Mouse (Mus musculus) forebrain, postnatal 0 days (tissue): ENCODE measurements at regions not wholly inside any gene's neighbourhood (a gene's known extent, or its start where the extent isn't known, plus 50 kb on each side); places are given as distances from the start of the nearest gene placed in this dataset.

ENCODE experiments used
- ATAC-seq: fragments of 200-750 bp; cut with Nextera tagmentation; 2 replicates; pipeline ENCODE4 v1.8.0; 2017; ENCODE audit warnings: mild to moderate bottlenecking, moderate library complexity
- DNase-seq: peaks from one replicate; pipeline ENCODE4 v3.0.0-alpha.2; 2015
- H3K27ac ChIP-seq: fragments of 300-500 bp; sonication (generic); 2 replicates; pipeline ENCODE4 v1.5.1; 2014; ENCODE audit warnings: low read depth, mild to moderate bottlenecking, antibody characterized with exemption, low read length, moderate library complexity, mixed read lengths
- H3K27me3 ChIP-seq: fragments of 300-500 bp; sonication (generic); 2 replicates; pipeline ENCODE4 v1.6.1; 2014; ENCODE audit warnings: mild to moderate bottlenecking, low read length, mixed read lengths; ENCODE audit not compliant: insufficient read depth
- H3K36me3 ChIP-seq: fragments of 300-500 bp; sonication (generic); 2 replicates; pipeline ENCODE4 v1.6.1; 2014; ENCODE audit warnings: mild to moderate bottlenecking, moderate library complexity; ENCODE audit not compliant: insufficient read depth
- H3K4me1 ChIP-seq: fragments of 300-500 bp; sonication (generic); 2 replicates; pipeline ENCODE4 v1.6.1; 2014; ENCODE audit warnings: antibody characterized with exemption; ENCODE audit not compliant: insufficient read depth
- H3K4me2 ChIP-seq: fragments of 300-500 bp; sonication (generic); 2 replicates; pipeline ENCODE4 v1.6.1; 2014; ENCODE audit warnings: low read depth, mild to moderate bottlenecking, moderate library complexity
- H3K4me3 ChIP-seq: fragments of 300-500 bp; sonication (generic); 2 replicates; pipeline ENCODE4 v1.5.1; 2014; ENCODE audit warnings: low read depth, low read length, mixed read lengths
- H3K9ac ChIP-seq: fragments of 300-500 bp; sonication (generic); 2 replicates; pipeline ENCODE4 v1.6.1; 2014; ENCODE audit warnings: mild to moderate bottlenecking
- H3K9me3 ChIP-seq: fragments of 300-500 bp; sonication (generic); 2 replicates; pipeline ENCODE4 v1.6.1; 2016; ENCODE audit warnings: low read length
- CTCF ChIP-seq: sonication (generic); IDR thresholded peaks from 2 replicates; pipeline ENCODE4 v1.5.1; 2016; ENCODE audit warnings: antibody characterized with exemption, control low read depth, low read depth
- WGBS: fragments of 180-500 bp; shearing (Covaris S2); extraction: QIAGEN DNeasy Blood & Tissue Kit; methylation state at CpG from one replicate; pipeline ENCODE4 v1.1.7; 2014; 5-methylcytosine and 5-hydroxymethylcytosine counted together

GRCm38 (mm10) chr9:50138341-50138978, 206.3 kb downstream of the Rpl10-ps3 start:
- Histone ChIP-seq H3K27ac (peak overlapping the region; percentile 9; the same call in 1 of the 2 replicates), H3K9me3 (no peaks in the 10 kb centered on the region), H3K4me2 (no peak overlapping the region), H3K4me1 (peaks cover 18% of the 10 kb centered on the region), H3K27me3 (no peaks in the 10 kb centered on the region), H3K36me3 (no peaks in the 10 kb centered on the region), H3K9ac (no peak overlapping the region), H3K4me3 (no peak overlapping the region)
- TF ChIP-seq CTCF = no peak
- peak; percentile 86 for DNase-seq
- ATAC-seq = peak; percentile 91
- 65% methylated on average over 9 of the region's 9 CpGs for WGBS

- Histone ChIP-seq H3K4me1 (peaks cover 15% of the 10 kb centered on the region), H3K4me3 (no peak overlapping the region), H3K36me3 (no peaks in the 10 kb centered on the region), H3K4me2 (no peak overlapping the region), H3K27me3 (no peaks in the 10 kb centered on the region), H3K9ac (no peak overlapping the region), H3K9me3 (no peaks in the 10 kb centered on the region), H3K27ac (no peak overlapping the region)
- ATAC-seq = no peak
- TF ChIP-seq CTCF = no peak
- WGBS = 69% methylated on average over 1 of the region's 1 CpGs
- no peak for DNase-seq
Measured at GRCm38 (mm10) chr9:50136636-50136985, 208.2 kb downstream of the Rpl10-ps3 start.

GRCm38 (mm10) chr9:50135939-50136635, 208.7 kb downstream of the Rpl10-ps3 start:
- TF ChIP-seq CTCF = no peak
- no peaks in the 10 kb centered on the region for H3K36me3 ChIP-seq
- H3K9me3 ChIP-seq = no peaks in the 10 kb centered on the region
- 77% methylated on average over 10 of the region's 10 CpGs for WGBS
- no peak overlapping the region for H3K4me3 ChIP-seq
- DNase-seq (no peak), ATAC-seq (no peak)
- H3K27me3 ChIP-seq = no peaks in the 10 kb centered on the region
- peaks cover 15% of the 10 kb centered on the region for H3K4me1 ChIP-seq
- no peak overlapping the region for H3K27ac ChIP-seq
- H3K9ac ChIP-seq = no peak overlapping the region
- H3K4me2 ChIP-seq = no peak overlapping the region

GRCm38 (mm10) chr9:50124241-50124640, 220.5 kb downstream of the Rpl10-ps3 start:
- DNase-seq = no peak
- WGBS = 43% methylated on average over 4 of the region's 4 CpGs
- Histone ChIP-seq H3K27ac (no peak overlapping the region), H3K9me3 (no peaks in the 10 kb centered on the region), H3K36me3 (no peaks in the 10 kb centered on the region), H3K9ac (no peak overlapping the region), H3K4me1 (peaks cover 6% of the 10 kb centered on the region; the same call in 1 of the 2 replicates), H3K4me2 (no peak overlapping the region), H3K4me3 (no peak overlapping the region), H3K27me3 (no peaks in the 10 kb centered on the region)
- TF ChIP-seq CTCF = no peak
- ATAC-seq = no peak

GRCm38 (mm10) chr9:50120820-50121599, 223.8 kb downstream of the Rpl10-ps3 start:
- Histone ChIP-seq H3K36me3 (no peaks in the 10 kb centered on the region), H3K9me3 (no peaks in the 10 kb centered on the region), H3K27ac (peak overlapping the region; percentile 68), H3K27me3 (no peaks in the 10 kb centered on the region), H3K4me1 (peaks cover 6% of the 10 kb centered on the region; the same call in 1 of the 2 replicates), H3K9ac (no peak overlapping the region), H3K4me3 (no peak overlapping the region), H3K4me2 (no peak overlapping the region)
- DNase-seq (peak; percentile 81), ATAC-seq (peak; percentile 85)
- 52% methylated on average over 9 of the region's 9 CpGs for WGBS
- TF ChIP-seq CTCF = no peak

GRCm38 (mm10) chr9:50119412-50119811, 225.4 kb downstream of the Rpl10-ps3 start:
- no peak overlapping the region for H3K9ac ChIP-seq
- ATAC-seq = no peak
- no peak overlapping the region for H3K27ac ChIP-seq
- no peak overlapping the region for H3K4me2 ChIP-seq
- DNase-seq = no peak
- H3K27me3 ChIP-seq = no peaks in the 10 kb centered on the region
- no peaks in the 10 kb centered on the region for H3K9me3 ChIP-seq
- H3K36me3 ChIP-seq = no peaks in the 10 kb centered on the region
- TF ChIP-seq CTCF = no peak
- no peak overlapping the region for H3K4me3 ChIP-seq
- peaks cover 6% of the 10 kb centered on the region; the same call in 1 of the 2 replicates for H3K4me1 ChIP-seq
- WGBS = 91% methylated on average over 5 of the region's 5 CpGs

GRCm38 (mm10) chr9:50118578-50118977, 226.2 kb downstream of the Rpl10-ps3 start:
- H3K36me3 ChIP-seq = no peaks in the 10 kb centered on the region
- no peak for TF ChIP-seq CTCF
- DNase-seq (no peak), ATAC-seq (no peak)
- no peak overlapping the region for H3K9ac ChIP-seq
- no peak overlapping the region for H3K27ac ChIP-seq
- no peaks in the 10 kb centered on the region for H3K27me3 ChIP-seq
- H3K4me3 ChIP-seq = no peak overlapping the region
- no peaks in the 10 kb centered on the region for H3K9me3 ChIP-seq
- no peak overlapping the region for H3K4me2 ChIP-seq
- 74% methylated on average over 6 of the region's 6 CpGs for WGBS
- peaks cover 6% of the 10 kb centered on the region; the same call in 1 of the 2 replicates for H3K4me1 ChIP-seq
